Mouse (Mus musculus) hindbrain, embryonic 15.5 days (tissue): ENCODE results near the gene Zfp710. TPM values are rescaled to one million over a fixed set of nuclear protein-coding genes. Genes with fewer than 3 reads are reported as not detected.

ENCODE experiments used
- ATAC-seq: fragments of 200-750 bp; cut with Nextera tagmentation; 2 replicates; pipeline ENCODE4 v1.8.0; 2017; ENCODE audit warnings: low read depth, moderate number of reproducible peaks, moderate TSS enrichment; ENCODE audit not compliant: low FRiP score
- H3K27ac ChIP-seq: fragments of 300-500 bp; sonication (generic); replicated peaks from 2 replicates; pipeline ENCODE4 v1.5.1; 2015; ENCODE audit warnings: mild to moderate bottlenecking, inconsistent platforms
- H3K27me3 ChIP-seq: fragments of 300-500 bp; sonication (generic); 2 replicates; pipeline ENCODE4 v1.6.1; 2015; ENCODE audit warnings: control low read depth, inconsistent platforms
- H3K36me3 ChIP-seq: fragments of 300-500 bp; sonication (generic); 2 replicates; pipeline ENCODE4 v1.6.1; 2015; ENCODE audit warnings: control low read depth, inconsistent platforms
- H3K4me1 ChIP-seq: fragments of 300-500 bp; sonication (generic); replicated peaks from 2 replicates; pipeline ENCODE4 v1.6.1; 2015; ENCODE audit warnings: control low read depth, inconsistent platforms
- H3K4me2 ChIP-seq: fragments of 300-500 bp; sonication (generic); 2 replicates; pipeline ENCODE4 v1.6.1; 2015; ENCODE audit warnings: moderate library complexity, mild to moderate bottlenecking, inconsistent platforms
- H3K4me3 ChIP-seq: fragments of 300-500 bp; sonication (generic); 2 replicates; pipeline ENCODE4 v1.5.1; 2015; ENCODE audit warnings: mild to moderate bottlenecking, inconsistent platforms
- H3K9ac ChIP-seq: fragments of 300-500 bp; sonication (generic); 2 replicates; pipeline ENCODE4 v1.6.1; 2015; ENCODE audit warnings: inconsistent platforms
- H3K9me3 ChIP-seq: fragments of 300-500 bp; sonication (generic); 2 replicates; pipeline ENCODE4 v1.6.1; 2016; ENCODE audit warnings: control low read depth, inconsistent platforms
- WGBS: fragments of 180-500 bp; shearing (Covaris S2); methylation state at CpG from one replicate; pipeline ENCODE4 v1.1.7; 2015; 5-methylcytosine and 5-hydroxymethylcytosine counted together
- polyA plus RNA-seq: library from polyadenylated mRNA; unstranded; fragments of >200 nt; fragmentation: Nextera tagmentation; extraction: Ambion mirVana; gene quantifications from 2 replicates; pipeline ENCODE4 v1.2.1, GENCODE M21; 2015

Gene Zfp710
- polyA plus RNA-seq, 1 experiment from 2014 or later = 16.3 TPM

- Histone ChIP-seq H3K4me3 (no peak overlapping the region), H3K9me3 (no peaks in the 10 kb centered on the region), H3K27ac (no peak overlapping the region), H3K36me3 (no peaks in the 10 kb centered on the region), H3K4me1 (peaks cover 49% of the 10 kb centered on the region), H3K27me3 (no peaks in the 10 kb centered on the region), H3K9ac (no peak overlapping the region), H3K4me2 (no peak overlapping the region)
- ATAC-seq = no peak
- 81% methylated on average over 17 of the region's 17 CpGs for WGBS
Observed at GRCm38 (mm10) chr7:80062083-80062826, 37.6 kb downstream of the Zfp710 start.

GRCm38 (mm10) chr7:80063244-80063643, 38.6 kb downstream of the Zfp710 start:
- Histone ChIP-seq H3K27me3 (no peaks in the 10 kb centered on the region), H3K9me3 (no peaks in the 10 kb centered on the region), H3K4me3 (no peak overlapping the region), H3K4me2 (no peak overlapping the region), H3K27ac (no peak overlapping the region), H3K36me3 (no peaks in the 10 kb centered on the region), H3K4me1 (peaks cover 43% of the 10 kb centered on the region), H3K9ac (no peak overlapping the region)
- 60% methylated on average over 5 of the region's 5 CpGs for WGBS
- ATAC-seq = 0 out of 2 replicates have a peak, but pooled peaks have one; percentile 9

- H3K9ac ChIP-seq = no peak overlapping the region
- no peak overlapping the region for H3K27ac ChIP-seq
- H3K9me3 ChIP-seq = no peaks in the 10 kb centered on the region
- WGBS = 45% methylated on average over 15 of the region's 15 CpGs
- H3K27me3 ChIP-seq = no peaks in the 10 kb centered on the region
- H3K4me1 ChIP-seq = peaks cover 40% of the 10 kb centered on the region
- H3K4me3 ChIP-seq = no peak overlapping the region
- no peak for ATAC-seq
- no peaks in the 10 kb centered on the region for H3K36me3 ChIP-seq
- no peak overlapping the region for H3K4me2 ChIP-seq
Observed at GRCm38 (mm10) chr7:80063902-80064736, 39.5 kb downstream of the Zfp710 start.

GRCm38 (mm10) chr7:80065250-80065649, 40.6 kb downstream of the Zfp710 start:
- WGBS = 68% methylated on average over 3 of the region's 3 CpGs

GRCm38 (mm10) chr7:80066675-80067455, 42.3 kb downstream of the Zfp710 start:
- Histone ChIP-seq H3K36me3 (no peaks in the 10 kb centered on the region), H3K9me3 (no peaks in the 10 kb centered on the region), H3K4me3 (no peak overlapping the region), H3K4me2 (no peak overlapping the region), H3K27me3 (no peaks in the 10 kb centered on the region), H3K27ac (no peak overlapping the region), H3K4me1 (peaks cover 56% of the 10 kb centered on the region), H3K9ac (no peak overlapping the region)
- 76% methylated on average over 13 of the region's 13 CpGs for WGBS
- no peak for ATAC-seq

More at GRCm38 (mm10) chr7:80065250-80065649, 40.6 kb downstream of the Zfp710 start:
- no peak overlapping the region for H3K4me2 ChIP-seq
- no peak overlapping the region for H3K9ac ChIP-seq
- peaks cover 47% of the 10 kb centered on the region for H3K4me1 ChIP-seq
- no peak overlapping the region for H3K4me3 ChIP-seq
- H3K27ac ChIP-seq = no peak overlapping the region
- H3K36me3 ChIP-seq = no peaks in the 10 kb centered on the region
- H3K27me3 ChIP-seq = no peaks in the 10 kb centered on the region
- no peaks in the 10 kb centered on the region for H3K9me3 ChIP-seq
- no peak for ATAC-seq

GRCm38 (mm10) chr7:80068341-80068740, 43.7 kb downstream of the Zfp710 start:
- Histone ChIP-seq H3K4me3 (no peak overlapping the region), H3K27me3 (no peaks in the 10 kb centered on the region), H3K4me2 (no peak overlapping the region), H3K27ac (no peak overlapping the region), H3K36me3 (no peaks in the 10 kb centered on the region), H3K4me1 (peaks cover 59% of the 10 kb centered on the region), H3K9ac (no peak overlapping the region), H3K9me3 (no peaks in the 10 kb centered on the region)
- WGBS = 53% methylated on average over 5 of the region's 7 CpGs
- ATAC-seq = no peak

- Histone ChIP-seq H3K9me3 (no peaks in the 10 kb centered on the region), H3K36me3 (no peaks in the 10 kb centered on the region), H3K27ac (peak overlapping the region; percentile 73), H3K4me2 (no peak overlapping the region), H3K9ac (peak overlapping the region; percentile 34; the same call in 1 of the 2 replicates), H3K4me1 (peaks cover 56% of the 10 kb centered on the region), H3K4me3 (no peak overlapping the region), H3K27me3 (no peaks in the 10 kb centered on the region)
- WGBS = 9% methylated on average over 13 of the region's 13 CpGs
- ATAC-seq = peak; percentile 46
Observed at GRCm38 (mm10) chr7:80069615-80070327, 45.2 kb downstream of the Zfp710 start.

GRCm38 (mm10) chr7:80071209-80071608, 46.6 kb downstream of the Zfp710 start:
- 89% methylated on average over 9 of the region's 9 CpGs for WGBS
- no peaks in the 10 kb centered on the region for H3K9me3 ChIP-seq
- H3K27ac ChIP-seq = no peak overlapping the region
- H3K4me3 ChIP-seq = no peak overlapping the region
- ATAC-seq = no peak
- H3K4me1 ChIP-seq = peaks cover 68% of the 10 kb centered on the region
- H3K36me3 ChIP-seq = no peaks in the 10 kb centered on the region
- H3K27me3 ChIP-seq = no peaks in the 10 kb centered on the region
- no peak overlapping the region for H3K9ac ChIP-seq
- no peak overlapping the region for H3K4me2 ChIP-seq

- WGBS = 24% methylated on average over 6 of the region's 6 CpGs
- H3K27ac ChIP-seq = 0 out of 2 replicates have a peak overlapping the region, but pooled peaks have one; percentile 28
- peak; percentile 32 for ATAC-seq
- H3K4me3 ChIP-seq = no peak overlapping the region
- peaks cover 79% of the 10 kb centered on the region for H3K4me1 ChIP-seq
- H3K9me3 ChIP-seq = no peaks in the 10 kb centered on the region
- peak overlapping the region; percentile 17; the same call in 1 of the 2 replicates for H3K4me2 ChIP-seq
- H3K27me3 ChIP-seq = no peaks in the 10 kb centered on the region
- no peaks in the 10 kb centered on the region for H3K36me3 ChIP-seq
- no peak overlapping the region for H3K9ac ChIP-seq
Observed at GRCm38 (mm10) chr7:80072297-80072696, 47.7 kb downstream of the Zfp710 start.

GRCm38 (mm10) chr7:80073506-80073905, 48.9 kb downstream of the Zfp710 start:
- H3K36me3 ChIP-seq = no peaks in the 10 kb centered on the region
- H3K9ac ChIP-seq = no peak overlapping the region
- no peak overlapping the region for H3K4me3 ChIP-seq
- ATAC-seq = no peak
- peaks cover 82% of the 10 kb centered on the region for H3K4me1 ChIP-seq
- no peaks in the 10 kb centered on the region for H3K27me3 ChIP-seq
- H3K4me2 ChIP-seq = no peak overlapping the region
- H3K9me3 ChIP-seq = no peaks in the 10 kb centered on the region
- H3K27ac ChIP-seq = no peak overlapping the region
- 63% methylated on average over 8 of the region's 8 CpGs for WGBS

- Histone ChIP-seq H3K36me3 (no peaks in the 10 kb centered on the region), H3K27ac (no peak overlapping the region), H3K27me3 (no peaks in the 10 kb centered on the region), H3K4me2 (no peak overlapping the region), H3K4me1 (peaks cover 81% of the 10 kb centered on the region), H3K4me3 (no peak overlapping the region), H3K9ac (no peak overlapping the region), H3K9me3 (no peaks in the 10 kb centered on the region)
- 45% methylated on average over 5 of the region's 5 CpGs for WGBS
- ATAC-seq = no peak
Observed at GRCm38 (mm10) chr7:80074921-80075441, 50.4 kb downstream of the Zfp710 start.
